Mouse (Mus musculus) myocyte (in vitro differentiated cells): ENCODE data around the gene Orc3. TPM values are rescaled to one million over a fixed set of nuclear protein-coding genes. Genes with fewer than 3 reads are reported as not detected.

ENCODE experiments used
- H3K27me3 ChIP-seq: one replicate; pipeline ENCODE4 v1.6.1; 2011; ENCODE audit not compliant: control insufficient read depth, insufficient read depth, insufficient read length
- H3K36me3 ChIP-seq: one replicate; pipeline ENCODE4 v1.6.1; 2011; ENCODE audit not compliant: control insufficient read depth, insufficient read depth
- H3K4me2 ChIP-seq: one replicate; pipeline ENCODE4 v1.6.1; 2011; ENCODE audit warnings: low read depth, control low read depth
- H3K4me3 ChIP-seq: one replicate; pipeline ENCODE4 v1.5.1; 2011; ENCODE audit warnings: mild to moderate bottlenecking, control low read depth, moderate library complexity
- H3K79me2 ChIP-seq: one replicate; pipeline ENCODE4 v1.6.1; 2011; ENCODE audit not compliant: control insufficient read depth, insufficient read depth
- H3ac ChIP-seq: one replicate; pipeline ENCODE4 v1.6.1; 2011; ENCODE audit not compliant: control insufficient read depth, insufficient read length
- CEBPB ChIP-seq: IDR thresholded peaks from 2 replicates; pipeline ENCODE4 v1.6.1; 2011; ENCODE audit warnings: mild to moderate bottlenecking, moderate library complexity; ENCODE audit not compliant: poor library complexity, insufficient read depth, severe bottlenecking
- E2F4 ChIP-seq: IDR thresholded peaks from one replicate; pipeline ENCODE4 v1.6.1; 2011; ENCODE audit warnings: mild to moderate bottlenecking, control low read depth, moderate library complexity; ENCODE audit not compliant: insufficient read depth
- MAX ChIP-seq: IDR thresholded peaks from one replicate; pipeline ENCODE4 v1.6.1; 2011; ENCODE audit warnings: low read depth, mild to moderate bottlenecking, control low read depth
- MYOD1 ChIP-seq, 3 experiments: IDR thresholded peaks; one replicate each; pipeline ENCODE4 v1.6.1; 2011; ENCODE audit warnings: control low read depth in 2 of 3, low read depth in 2 of 3, mild to moderate bottlenecking in 2 of 3, moderate library complexity in 1 of 3; ENCODE audit not compliant: insufficient read length in 2 of 3, control insufficient read depth in 1 of 3
- MYOG ChIP-seq, 3 experiments: IDR thresholded peaks; one replicate each; pipeline ENCODE4 v1.6.1; 2011; ENCODE audit warnings: control low read depth in 2 of 3, low read depth in 2 of 3, mild to moderate bottlenecking in 2 of 3; ENCODE audit not compliant: insufficient read length in 2 of 3, control insufficient read depth in 1 of 3, insufficient read depth in 1 of 3
- POLR2A ChIP-seq: IDR thresholded peaks from one replicate; pipeline ENCODE4 v1.6.1; 2011; ENCODE audit warnings: low read depth, mild to moderate bottlenecking, control low read depth, moderate library complexity; ENCODE audit not compliant: insufficient read length
- POLR2AphosphoS2 ChIP-seq: IDR thresholded peaks from one replicate; pipeline ENCODE4 v1.6.1; 2011; ENCODE audit warnings: low read depth, control low read depth; ENCODE audit not compliant: insufficient read length
- REST ChIP-seq: IDR thresholded peaks from one replicate; pipeline ENCODE4 v1.6.1; 2011; ENCODE audit warnings: mild to moderate bottlenecking, control low read depth, moderate library complexity; ENCODE audit not compliant: insufficient read depth, insufficient read length
- SRF ChIP-seq: IDR thresholded peaks from one replicate; pipeline ENCODE4 v1.6.1; 2011; ENCODE audit warnings: low read depth; ENCODE audit not compliant: control insufficient read depth, insufficient read length
- TCF12 ChIP-seq: IDR thresholded peaks from one replicate; pipeline ENCODE4 v1.6.1; 2011; ENCODE audit warnings: mild to moderate bottlenecking, control low read depth; ENCODE audit not compliant: poor library complexity, insufficient read depth, severe bottlenecking
- TCF3 ChIP-seq: IDR thresholded peaks from one replicate; pipeline ENCODE4 v1.6.1; 2011; ENCODE audit warnings: low read depth, control low read depth; ENCODE audit not compliant: insufficient read length
- USF1 ChIP-seq: IDR thresholded peaks from one replicate; pipeline ENCODE4 v1.6.1; 2011; ENCODE audit warnings: low read depth, mild to moderate bottlenecking, control low read depth, moderate library complexity
- polyA plus RNA-seq: library from polyadenylated mRNA; unstranded; fragments of >200 nt; fragmentation: generic; extraction: Trizol; gene quantifications from one replicate; pipeline ENCODE4 v1.2.1, GENCODE M21; 2012; ENCODE audit warnings: missing spikeins

Orc3 gene
- polyA plus RNA-seq, 1 experiment, result 20.0 TPM

- Histone ChIP-seq H3K36me3 (peaks cover 5% of the 10 kb centered on the region), H3K27me3 (no peaks in the 10 kb centered on the region), H3K4me2 (peak overlapping the region; percentile 59), H3ac (no peak overlapping the region), H3K79me2 (peaks cover 77% of the 10 kb centered on the region), H3K4me3 (no peak overlapping the region)
- TF ChIP-seq E2F4 (no peak), USF1 (no peak), MYOG (IDR thresholded peaks at IDR 0.05; ENCODE audit: control insufficient read depth in 1 of 3, insufficient read depth in 1 of 3, insufficient read length in 2 of 3, low read depth in 2 of 3) (no peak), REST (no peak), MAX (no peak), POLR2AphosphoS2 (no peak), SRF (no peak), POLR2A (no peak), MYOD1 (IDR thresholded peaks at IDR 0.05; ENCODE audit: control insufficient read depth in 1 of 3, insufficient read length in 2 of 3, low read depth in 2 of 3) (no peak), TCF3 (no peak), CEBPB (no peak), TCF12 (no peak)
These were observed 60.1 kb downstream of the Orc3 start for GRCm38 (mm10) chr4:34554596-34554995.

DNA sequence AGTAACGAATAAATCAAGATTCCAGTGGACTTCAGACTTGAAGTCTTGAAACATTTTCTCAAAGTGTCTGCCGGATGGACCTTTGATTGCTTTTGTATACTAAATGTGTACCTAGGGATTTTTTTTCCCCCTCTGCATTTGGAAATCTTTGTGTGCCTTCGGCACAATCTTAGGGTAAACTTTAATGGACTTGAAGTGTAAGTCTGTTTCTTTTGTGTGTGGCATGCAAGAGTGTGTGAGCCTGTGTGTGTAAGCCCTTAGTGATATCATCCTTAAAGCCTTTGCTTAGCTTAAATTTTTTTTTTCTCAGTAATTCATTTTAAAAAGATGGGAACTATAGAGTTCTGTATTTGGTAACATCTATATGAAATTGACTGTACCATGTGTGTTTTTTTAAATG is 62.8 kb downstream of the Orc3 start:
- no peak overlapping the region for H3ac ChIP-seq
- H3K36me3 ChIP-seq, result peaks cover 5% of the 10 kb centered on the region
- no peaks in the 10 kb centered on the region for H3K27me3 ChIP-seq
- H3K4me3 ChIP-seq, result peak overlapping the region; percentile 54
- H3K4me2 ChIP-seq, result peak overlapping the region; percentile 87
- peaks cover 51% of the 10 kb centered on the region for H3K79me2 ChIP-seq
- no peak for TF ChIP-seq REST
- no peak for TF ChIP-seq POLR2AphosphoS2
- no peak for TF ChIP-seq TCF12
- no peak for TF ChIP-seq SRF

GRCm38 (mm10) chr4:34551098-34551809 is 63.5 kb downstream of the Orc3 start:
- peak overlapping the region; percentile 90 for H3ac ChIP-seq
- H3K79me2 ChIP-seq, result peaks cover 43% of the 10 kb centered on the region
- peaks cover 5% of the 10 kb centered on the region for H3K36me3 ChIP-seq
- no peaks in the 10 kb centered on the region for H3K27me3 ChIP-seq
- no peak overlapping the region for H3K4me2 ChIP-seq
- TF ChIP-seq SRF, result no peak
- TF ChIP-seq MAX, result no peak
- TF ChIP-seq USF1, result no peak
- peak in 1 of 3 experiments; percentile 1 for TF ChIP-seq MYOG (IDR thresholded peaks at IDR 0.05; ENCODE audit: control insufficient read depth in 1 of 3, insufficient read depth in 1 of 3, insufficient read length in 2 of 3, low read depth in 2 of 3)
- TF ChIP-seq POLR2A, result peak; percentile 52
- no peak for TF ChIP-seq E2F4
- TF ChIP-seq CEBPB, result no peak
- TF ChIP-seq REST, result no peak
- TF ChIP-seq MYOD1 (IDR thresholded peaks at IDR 0.05; ENCODE audit: control insufficient read depth in 1 of 3, insufficient read length in 2 of 3, low read depth in 2 of 3), result no peak
- TF ChIP-seq TCF3, result no peak
- TF ChIP-seq TCF12, result no peak
- TF ChIP-seq POLR2AphosphoS2, result peak; percentile 55
- H3K4me3 ChIP-seq, result peak overlapping the region; percentile 54

- Histone ChIP-seq H3ac (peak within 1 kb of the TSS; percentile 90), H3K4me2 (peak within 1 kb of the TSS; percentile 87), H3K79me2 (peaks cover 38% of the 10 kb centered on the region), H3K36me3 (peaks cover 5% of the 10 kb centered on the region), H3K27me3 (no peaks in the 10 kb centered on the region), H3K4me3 (peak within 1 kb of the TSS; percentile 54)
- TF ChIP-seq POLR2AphosphoS2 (no peak), TCF12 (no peak), SRF (no peak), TCF3 (no peak), POLR2A (no peak), USF1 (no peak), MYOG (IDR thresholded peaks at IDR 0.05; ENCODE audit: control insufficient read depth in 1 of 3, insufficient read depth in 1 of 3, insufficient read length in 2 of 3, low read depth in 2 of 3) (no peak), MAX (no peak), CEBPB (no peak), REST (no peak), E2F4 (no peak), MYOD1 (IDR thresholded peaks at IDR 0.05; ENCODE audit: control insufficient read depth in 1 of 3, insufficient read length in 2 of 3, low read depth in 2 of 3) (no peak)
These were observed 64.0 kb downstream of the Orc3 start, which contains the start of gene Akirin2 for GRCm38 (mm10) chr4:34550748-34551097. Gene Akirin2, plus strand, starts transcription at chr4:34550937.
